Mouse (Mus musculus): ENCODE measurements around the gene Dhcr24.

Gene Dhcr24

DNA sequence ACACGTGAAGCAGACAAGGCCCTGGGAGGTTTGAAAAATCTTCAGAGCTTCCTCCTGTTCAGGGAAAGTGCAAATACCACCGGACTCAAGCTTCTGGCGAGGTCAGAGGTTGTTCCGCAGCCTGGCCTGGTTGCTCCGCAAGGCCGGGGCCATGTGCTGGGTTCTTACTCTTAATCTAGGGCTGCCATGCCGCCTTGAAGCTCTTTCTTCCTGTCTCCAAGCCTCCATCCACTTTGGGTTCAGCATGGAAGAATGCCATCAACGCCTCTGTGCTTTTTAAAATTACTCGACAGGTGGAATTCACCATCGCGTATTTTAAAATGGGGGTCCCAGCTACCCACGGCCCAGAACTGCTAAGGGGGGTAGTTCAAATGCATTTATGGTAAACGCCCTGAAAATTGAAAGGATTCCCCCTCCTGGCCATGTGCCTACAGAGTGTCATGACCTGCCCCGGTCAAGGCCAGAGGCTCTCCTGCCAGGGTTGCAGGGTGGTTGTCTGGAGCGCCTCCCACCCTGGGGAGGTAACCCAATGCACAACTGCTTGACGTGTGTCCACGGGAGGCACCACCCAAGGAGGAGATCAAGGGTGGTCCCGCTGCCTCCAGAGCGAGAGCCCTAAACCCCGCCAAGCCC lies 509 bp upstream of the Dhcr24 start:
- peak; percentile 80 for DNase-seq (ENCODE audit: low spot score)

DNA sequence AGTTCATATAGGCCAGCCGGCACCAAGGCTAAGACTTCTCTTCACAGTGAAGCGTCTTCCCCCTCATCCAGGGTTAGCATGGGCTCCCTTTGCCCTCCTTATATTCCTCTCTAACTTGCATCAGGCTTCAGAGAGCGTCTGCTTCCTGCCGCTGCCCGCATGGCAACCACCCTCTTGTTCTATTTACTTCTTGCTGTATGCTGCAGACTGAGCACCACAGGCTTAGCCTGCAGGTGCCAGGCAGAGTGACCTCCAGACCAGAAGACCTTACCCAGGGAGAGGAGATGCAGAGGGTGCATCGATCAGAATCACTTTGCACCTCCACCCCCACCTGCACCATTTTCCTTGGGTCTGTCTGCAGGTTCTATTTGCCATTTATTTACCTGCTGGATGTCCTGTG lies 1.2 kb downstream of the Dhcr24 start:
- DNase-seq (ENCODE audit: low spot score): no peak

DNA sequence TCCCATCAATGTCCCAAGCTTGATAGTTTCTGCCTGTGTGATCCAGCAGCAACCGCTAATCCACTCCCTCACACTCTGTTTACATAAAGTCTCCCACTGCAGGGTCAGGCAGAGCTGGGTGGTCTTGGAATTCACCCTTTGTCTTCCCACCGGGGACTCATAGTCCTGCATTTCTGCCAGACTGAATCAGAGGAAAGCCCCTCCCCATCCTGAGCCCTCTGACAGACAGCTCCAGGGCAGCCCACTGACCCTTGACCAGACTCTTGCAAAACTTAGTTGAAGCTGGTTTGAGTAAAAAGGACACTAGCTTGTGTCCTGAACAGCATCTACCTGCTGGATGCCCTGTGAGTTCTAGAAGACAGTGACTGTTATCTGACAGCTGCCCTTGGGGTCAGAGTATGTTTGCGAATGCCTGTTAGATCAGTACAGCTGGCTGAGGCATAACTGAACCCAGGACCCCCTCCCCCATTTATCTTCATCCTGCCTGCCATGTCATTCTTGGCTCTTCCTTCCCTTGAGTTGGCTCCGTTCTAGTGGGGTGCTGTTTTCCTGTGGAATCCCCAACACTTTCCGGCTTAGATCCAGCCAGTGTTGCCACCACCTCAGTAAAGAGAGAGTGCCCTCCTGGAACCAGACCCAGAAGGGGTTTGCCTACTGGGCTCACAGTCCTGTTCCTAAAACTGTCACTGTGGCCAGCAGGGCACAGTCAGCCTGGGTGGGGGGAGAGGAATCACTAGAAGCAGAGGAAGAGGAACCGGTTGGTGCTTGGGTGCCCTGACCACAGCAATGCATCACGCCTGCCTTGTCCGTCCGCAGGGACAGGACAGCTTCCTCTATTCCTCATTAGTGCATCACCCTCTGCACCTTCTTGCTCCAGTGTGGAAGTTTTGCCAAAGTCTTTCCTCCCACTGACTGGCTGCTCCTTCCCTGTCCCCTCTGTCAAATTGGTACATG lies 2.3 kb downstream of the Dhcr24 start:
- DNase-seq (ENCODE audit: low spot score): peak; percentile 90

DNA sequence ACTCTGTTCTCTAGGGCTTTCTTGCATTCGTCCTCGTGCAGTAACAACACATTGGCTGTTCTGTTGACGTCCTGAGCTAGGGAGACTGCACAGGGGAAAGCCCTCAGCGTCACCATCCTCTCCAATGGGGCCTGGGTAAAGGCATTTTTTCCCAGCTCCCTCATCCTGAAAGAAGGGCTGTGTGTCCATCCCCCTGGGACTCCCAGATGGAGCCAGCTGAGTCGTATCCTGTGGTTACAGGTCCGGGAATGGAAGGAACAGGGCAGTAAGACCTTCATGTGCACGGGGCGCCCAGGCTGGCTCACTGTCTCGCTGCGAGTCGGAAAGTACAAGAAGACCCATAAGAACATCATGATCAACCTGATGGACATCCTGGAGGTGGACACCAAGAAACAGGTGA lies 3.3 kb downstream of the Dhcr24 start:
- no peak for DNase-seq (ENCODE audit: low spot score)

DNA sequence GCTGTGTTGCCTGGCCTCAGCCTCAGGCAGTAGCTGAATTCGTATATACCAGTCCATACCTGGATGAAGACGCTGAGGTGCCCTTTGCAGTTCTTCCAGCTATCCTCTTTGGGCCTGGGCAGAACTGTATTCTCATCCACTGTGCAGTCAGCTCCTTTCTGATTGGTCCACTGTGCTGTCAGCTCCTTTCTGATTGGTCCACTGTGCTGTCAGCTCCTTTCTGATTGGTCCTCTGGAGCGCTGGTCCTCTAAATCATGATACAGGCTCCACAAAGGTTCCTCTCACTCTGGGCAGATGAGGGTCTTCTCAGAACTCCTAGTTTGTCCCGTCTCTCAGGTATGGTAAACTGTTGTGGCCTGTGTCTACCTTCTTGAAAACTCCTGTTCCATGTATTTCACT lies 8.8 kb downstream of the Dhcr24 start:
- DNase-seq (ENCODE audit: low spot score): no peak

DNA sequence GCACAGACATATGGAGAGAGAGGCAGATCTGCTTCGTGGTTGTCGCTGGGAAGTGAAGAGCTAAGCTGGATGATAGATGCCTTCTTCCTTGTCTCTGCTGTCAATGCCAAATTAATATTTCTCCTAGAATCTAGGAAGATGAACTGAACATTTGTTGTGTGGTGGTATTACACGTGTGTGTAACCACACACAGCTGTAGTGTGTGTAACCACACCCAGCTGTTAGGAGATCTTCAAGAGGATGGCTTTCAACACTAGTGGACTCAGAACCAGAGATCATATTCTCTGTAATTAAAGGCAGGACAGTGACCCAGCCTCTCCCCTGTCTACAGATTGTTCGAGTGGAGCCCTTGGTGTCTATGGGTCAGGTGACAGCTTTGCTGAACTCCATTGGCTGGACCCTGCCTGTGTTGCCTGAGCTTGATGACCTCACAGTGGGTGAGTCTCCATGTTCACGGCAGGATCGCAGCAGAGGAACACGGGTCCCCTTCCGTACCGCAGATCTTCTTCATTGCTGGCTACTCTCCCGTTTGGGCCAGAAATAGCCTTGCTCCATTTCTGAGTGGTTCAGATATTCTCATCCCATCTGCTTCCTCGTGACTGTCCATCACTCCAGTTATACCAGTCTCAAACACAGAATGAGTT lies 10.4 kb downstream of the Dhcr24 start:
- no peak for DNase-seq (ENCODE audit: low spot score)

DNA sequence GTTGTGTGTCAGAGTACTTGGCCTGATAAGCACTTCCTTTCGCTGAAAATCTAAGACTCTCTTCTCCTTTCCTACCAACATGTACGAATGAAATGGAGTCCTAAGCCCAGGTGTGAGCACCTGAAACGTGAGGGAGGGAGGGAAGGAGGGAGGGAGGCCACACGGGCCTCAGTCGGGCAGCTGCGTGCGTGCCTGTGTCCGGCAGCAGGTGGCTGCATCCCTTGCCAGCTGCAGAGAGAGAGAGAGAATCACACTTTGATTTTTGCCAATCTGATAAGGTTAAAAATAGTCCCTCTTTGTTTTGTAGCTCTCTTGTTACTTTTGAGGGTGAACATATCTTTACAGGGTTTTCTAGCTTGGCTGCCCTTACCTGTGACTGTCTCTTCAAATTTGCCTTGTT lies 14.2 kb downstream of the Dhcr24 start:
- DNase-seq (ENCODE audit: low spot score): no peak

DNA sequence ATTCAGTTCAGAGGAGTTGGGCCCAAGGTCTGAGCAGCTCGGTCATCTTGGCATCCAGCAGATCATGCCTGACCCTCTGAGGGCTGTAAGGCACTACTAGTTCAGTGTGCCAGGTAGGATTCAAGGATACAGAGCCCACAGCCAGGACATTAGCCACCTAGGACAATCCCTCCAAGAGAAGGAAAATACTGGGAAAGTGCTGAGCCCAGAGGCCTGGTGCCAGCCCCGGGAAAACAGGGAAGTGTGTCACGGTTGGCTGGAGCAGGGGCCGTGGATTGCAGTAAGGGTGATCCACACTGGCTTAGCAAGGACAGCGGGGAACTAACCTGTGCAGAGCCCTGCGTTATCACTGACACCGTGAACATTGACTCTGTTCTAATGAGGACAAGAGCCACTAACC lies 16.7 kb downstream of the Dhcr24 start:
- no peak for DNase-seq (ENCODE audit: low spot score)

DNA sequence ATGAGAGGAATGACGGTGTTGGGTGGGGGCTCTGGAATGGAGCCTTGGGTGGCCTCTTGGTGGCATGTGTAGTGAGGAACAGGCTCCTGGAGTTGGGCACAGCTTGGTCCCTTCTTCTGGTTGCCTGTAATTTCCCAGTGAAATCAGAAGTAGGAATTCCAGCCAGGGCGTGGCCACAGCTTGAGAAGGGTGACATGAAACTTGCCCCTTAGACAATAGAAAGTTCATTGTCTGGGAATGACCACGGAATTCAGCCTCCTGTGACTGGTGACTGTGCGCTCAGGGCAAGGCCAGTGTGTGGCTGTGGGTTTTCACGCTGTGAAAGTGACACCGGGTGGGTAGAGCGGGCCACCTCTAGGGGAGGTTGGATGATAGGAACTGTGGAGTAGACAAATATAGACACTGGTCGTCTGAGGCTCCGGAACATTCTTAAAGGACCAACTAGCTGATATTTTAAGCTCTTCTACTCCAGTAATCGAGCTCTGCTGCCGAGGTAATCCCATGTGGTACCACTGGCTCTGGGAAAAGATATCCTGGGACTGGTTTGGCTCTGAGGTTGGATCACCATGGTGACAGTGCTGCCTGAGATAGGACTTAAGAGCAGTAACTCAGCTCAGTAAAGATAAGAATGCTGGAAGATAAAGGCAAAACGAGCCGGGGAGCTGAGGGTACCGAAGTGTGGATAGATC lies 20.5 kb downstream of the Dhcr24 start:
- no peak for DNase-seq (ENCODE audit: low spot score)

DNA sequence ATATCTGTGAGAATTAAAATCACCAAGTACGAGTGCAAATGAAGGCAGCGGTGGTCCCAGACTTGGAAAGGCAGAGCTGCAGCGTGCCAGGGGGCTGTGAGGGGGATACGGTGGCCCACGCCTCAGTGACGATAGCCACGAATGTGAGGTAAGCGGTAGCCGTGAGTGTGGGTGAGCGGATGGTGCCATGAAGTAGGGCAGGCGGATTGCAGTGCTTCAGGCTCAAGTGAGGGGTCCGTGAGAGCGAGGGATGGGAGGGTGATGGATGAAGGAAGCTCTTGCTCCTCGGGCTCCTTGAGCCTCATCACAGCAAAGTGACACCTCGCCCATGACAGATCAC lies 21.0 kb downstream of the Dhcr24 start:
- no peak for DNase-seq (ENCODE audit: low spot score)

DNA sequence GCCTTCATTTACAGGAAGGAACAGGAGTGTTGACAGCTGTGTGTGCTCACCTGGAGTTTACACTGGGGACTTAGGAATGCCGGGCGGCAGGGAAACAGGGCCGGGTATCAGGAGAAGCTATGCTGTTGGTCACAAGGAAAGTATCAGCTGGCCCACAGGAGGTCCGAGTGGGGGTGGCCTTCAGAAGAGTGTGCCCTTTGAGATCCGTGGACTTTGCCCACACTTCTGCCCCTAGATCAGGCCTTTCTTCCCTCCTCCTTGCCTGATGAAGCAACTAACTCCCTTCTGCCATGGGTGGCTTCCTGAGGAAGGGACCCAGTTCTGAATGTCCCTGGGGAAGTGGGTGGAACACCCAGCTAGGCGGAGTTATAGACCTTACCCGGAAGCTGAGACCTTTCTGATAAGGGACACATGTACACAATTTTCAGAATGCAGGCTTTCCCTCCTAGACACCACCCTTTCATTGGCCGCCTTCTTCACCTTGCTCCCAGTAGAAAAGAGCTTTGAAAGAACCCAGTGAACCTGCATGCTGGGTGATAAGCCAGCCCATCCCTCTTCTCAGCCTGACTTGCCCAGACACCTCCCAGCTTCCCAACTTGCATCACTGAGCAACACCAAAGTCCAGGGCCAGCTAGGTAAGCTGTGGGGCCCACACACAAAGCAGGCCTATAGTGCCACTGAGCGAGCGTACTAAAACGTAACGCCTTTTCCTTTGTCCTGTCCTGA lies 21.8 kb downstream of the Dhcr24 start:
- peak; percentile 87 for DNase-seq (ENCODE audit: low spot score)

DNA sequence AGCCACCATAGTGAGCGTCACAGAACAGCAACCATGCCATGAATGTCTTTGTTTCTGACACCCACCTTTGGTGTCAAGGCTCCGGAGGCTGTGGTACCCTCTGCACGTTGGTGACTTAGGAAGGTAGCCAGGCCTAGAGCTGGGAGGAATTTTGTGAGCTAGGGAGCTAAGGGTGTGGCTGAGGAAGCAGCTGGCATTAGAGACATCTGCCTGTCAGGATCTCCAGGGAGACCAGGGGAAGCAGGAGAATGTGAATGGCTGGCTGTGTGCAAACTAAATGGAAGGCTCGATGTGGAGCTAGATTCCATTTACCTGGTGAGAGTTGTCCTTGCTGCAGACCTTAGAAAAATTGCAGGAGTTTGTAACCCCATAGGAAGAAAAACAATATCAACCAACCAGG lies 23.8 kb downstream of the Dhcr24 start:
- DNase-seq (ENCODE audit: low spot score): no peak

DNA sequence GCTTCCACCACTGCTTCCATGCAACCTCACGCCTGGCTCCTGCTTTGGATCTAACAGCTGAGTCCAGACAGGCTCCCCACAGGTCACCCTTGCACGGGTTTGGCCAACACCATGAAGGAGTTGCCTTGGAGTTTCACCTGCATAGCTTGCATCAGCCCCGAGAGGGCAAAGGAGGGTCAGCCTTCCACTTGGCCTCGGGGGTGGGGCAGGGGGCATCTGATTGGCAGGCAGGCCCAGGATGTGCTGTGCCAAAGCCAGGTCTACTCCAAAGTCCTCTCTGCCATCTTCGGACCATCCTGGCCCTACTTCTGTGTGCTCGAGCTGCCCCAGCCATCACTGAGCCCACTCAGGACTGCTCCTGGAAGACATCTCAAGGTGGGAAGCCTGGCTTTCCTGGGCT lies 26.2 kb downstream of the Dhcr24 start:
- DNase-seq (ENCODE audit: low spot score): no peak

DNA sequence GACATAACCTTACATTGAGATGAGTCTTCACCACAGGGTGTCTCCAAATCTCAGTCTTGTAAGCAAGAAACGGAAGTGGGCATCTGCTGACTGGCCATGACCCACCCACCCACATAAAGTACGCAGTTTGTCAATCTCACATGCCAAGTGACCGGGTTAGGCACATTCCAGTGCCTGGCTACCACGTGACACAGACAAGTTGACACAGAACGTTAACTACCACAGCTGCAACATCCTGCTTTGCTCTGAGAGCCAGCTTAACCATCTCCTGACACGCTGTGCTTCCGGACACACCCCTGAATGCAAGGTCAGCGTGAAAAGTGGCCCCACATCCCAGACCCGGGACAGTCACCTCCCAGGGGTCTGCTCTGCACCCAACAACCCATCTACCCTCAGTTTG lies 29.3 kb downstream of the Dhcr24 start:
- DNase-seq (ENCODE audit: low spot score): no peak

DNA sequence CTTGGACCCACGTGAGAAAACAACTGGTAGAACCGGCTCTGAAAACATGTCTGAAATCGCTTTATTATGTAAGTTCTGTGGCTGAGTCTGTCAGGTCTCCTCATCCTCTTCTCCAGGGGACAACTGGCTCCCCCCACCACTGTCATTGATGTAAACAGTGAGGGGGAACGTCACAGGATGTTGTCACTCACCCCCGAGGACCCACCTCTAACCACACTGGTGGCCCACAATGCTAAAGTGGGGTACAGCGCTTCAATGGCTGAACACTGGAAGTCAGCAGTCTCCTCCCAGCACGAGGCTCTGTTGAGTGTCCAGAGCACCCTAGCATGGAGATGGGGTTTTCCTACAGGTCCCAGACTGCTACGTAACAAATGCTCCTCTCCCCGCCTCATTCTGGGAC lies 30.0 kb downstream of the Dhcr24 start:
- DNase-seq (ENCODE audit: low spot score): no peak

DNA sequence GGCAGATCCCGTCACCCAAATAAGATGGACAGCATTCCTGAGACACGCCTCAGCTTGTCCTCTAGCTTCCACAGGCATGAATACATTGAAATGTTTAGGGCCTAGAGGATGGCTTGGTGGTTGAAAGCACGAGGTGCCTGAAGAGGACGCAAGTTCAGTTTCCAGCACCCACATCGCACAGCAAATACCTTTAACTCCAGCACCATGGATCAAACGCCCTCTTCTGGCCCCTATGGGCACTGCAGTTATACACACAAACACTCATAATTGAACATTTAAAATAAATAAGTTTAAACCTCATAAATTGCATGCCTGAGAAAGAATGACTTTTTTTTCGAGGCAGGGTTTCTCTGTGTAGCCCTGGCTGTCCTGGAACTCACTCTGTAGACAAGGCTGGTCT lies 32.8 kb downstream of the Dhcr24 start:
- no peak for DNase-seq (ENCODE audit: low spot score)

DNA sequence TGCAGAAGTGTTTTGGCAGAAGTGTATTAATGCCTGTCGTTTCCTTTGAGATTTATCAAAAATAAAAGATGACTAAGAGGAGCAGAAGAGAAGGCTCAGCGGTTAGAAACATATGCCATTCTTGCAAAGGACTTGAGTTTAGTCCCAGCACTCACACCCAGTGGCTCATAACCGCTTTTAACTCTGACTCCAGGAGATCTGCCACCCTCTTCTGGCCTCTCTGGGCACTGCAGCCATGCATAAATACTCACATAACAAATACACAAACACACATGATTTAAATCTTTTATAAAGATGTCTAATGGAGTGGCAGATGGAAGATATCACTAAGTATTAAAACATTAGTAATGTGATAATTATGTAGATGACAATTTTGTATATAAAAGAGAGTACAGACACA lies 35.4 kb downstream of the Dhcr24 start:
- no peak for DNase-seq (ENCODE audit: low spot score)

DNA sequence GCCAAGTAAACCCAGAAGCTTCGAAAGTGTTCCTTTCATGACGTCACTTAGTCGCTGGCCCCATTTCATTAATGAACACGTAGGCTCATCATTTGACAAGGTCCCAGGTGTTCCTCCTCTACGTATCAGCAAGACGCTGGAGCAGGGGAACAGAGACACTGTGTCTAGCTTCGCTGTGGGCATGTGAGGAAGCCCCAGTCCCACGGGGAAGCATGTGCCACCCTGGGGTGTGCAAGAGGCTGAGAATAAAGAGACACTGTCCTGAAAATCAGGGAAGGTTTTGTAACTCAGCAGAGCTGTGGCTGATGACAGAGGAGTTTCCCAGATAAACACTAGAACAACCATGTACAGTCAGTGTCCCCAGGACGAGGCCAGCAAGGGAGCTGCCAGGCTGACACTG lies 36.2 kb downstream of the Dhcr24 start:
- no peak for DNase-seq (ENCODE audit: low spot score)

DNA sequence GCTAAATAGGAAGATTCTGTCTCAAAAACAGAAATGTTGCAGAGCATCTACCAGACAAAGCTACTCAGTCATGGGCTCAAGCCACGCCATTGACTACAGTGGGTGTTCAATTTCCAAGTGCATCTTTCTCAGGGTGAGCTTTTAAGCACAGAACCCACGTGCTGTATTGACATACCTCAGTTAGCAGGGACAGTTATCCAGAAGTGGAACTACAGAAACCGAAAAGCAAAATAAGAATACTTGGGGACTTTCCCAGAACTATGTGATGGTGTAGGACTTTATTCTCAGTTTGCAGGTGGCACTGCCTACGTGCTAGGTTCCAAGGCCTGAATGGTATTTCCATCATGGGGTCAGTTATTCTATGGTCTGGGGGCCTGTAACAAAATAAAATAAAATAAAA lies 36.9 kb downstream of the Dhcr24 start:
- DNase-seq (ENCODE audit: low spot score): no peak

DNA sequence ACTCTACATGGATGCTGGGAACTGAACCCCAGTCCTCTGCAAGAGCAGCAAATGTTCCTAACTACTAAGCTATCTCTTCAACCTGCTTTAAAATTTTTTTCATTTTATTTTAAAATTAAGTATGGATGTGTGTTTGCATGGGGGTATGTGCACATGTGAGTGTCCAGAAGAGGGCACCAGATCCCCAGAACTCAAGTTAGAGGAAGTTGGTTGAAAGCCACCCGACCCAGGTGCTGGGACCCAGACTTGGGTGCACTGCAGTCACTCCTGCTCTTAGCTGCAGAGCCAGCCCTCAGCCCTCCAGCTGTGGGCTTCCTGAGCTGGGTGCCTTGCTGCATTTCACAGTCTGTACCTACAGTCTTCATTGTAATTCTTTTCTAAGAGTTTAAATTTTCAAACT lies 38.6 kb downstream of the Dhcr24 start:
- no peak for DNase-seq (ENCODE audit: low spot score)

DNA sequence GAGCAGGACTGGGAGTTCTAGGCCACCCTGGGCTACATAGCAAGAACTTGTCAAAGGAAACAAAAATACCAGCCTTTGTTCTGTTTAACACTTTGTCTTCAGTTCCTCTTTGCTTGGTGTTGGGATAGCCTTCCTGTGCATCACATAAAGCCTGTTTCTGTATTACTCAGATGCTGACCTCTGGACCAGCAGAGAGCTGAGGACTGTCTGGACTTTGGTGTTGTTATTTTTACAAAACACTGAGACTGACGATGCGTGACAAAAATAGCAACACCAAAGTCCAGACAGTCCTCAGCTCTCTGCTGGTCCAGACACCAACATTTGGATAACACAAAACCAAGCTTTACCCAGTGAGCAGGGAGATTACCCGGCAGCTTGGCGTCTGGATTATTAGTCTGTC lies 39.9 kb downstream of the Dhcr24 start:
- no peak for DNase-seq (ENCODE audit: low spot score)

Data from yolk sac, embryonic 10.5 days (tissue).